Mouse (Mus musculus) testis, postnatal 10 days (tissue): ENCODE results near the gene Sgip1.

Source experiments
- DNase-seq: peaks from one replicate; pipeline ENCODE4 v3.0.0; 2021; ENCODE audit warnings: low spot score

The Sgip1 gene

DNA sequence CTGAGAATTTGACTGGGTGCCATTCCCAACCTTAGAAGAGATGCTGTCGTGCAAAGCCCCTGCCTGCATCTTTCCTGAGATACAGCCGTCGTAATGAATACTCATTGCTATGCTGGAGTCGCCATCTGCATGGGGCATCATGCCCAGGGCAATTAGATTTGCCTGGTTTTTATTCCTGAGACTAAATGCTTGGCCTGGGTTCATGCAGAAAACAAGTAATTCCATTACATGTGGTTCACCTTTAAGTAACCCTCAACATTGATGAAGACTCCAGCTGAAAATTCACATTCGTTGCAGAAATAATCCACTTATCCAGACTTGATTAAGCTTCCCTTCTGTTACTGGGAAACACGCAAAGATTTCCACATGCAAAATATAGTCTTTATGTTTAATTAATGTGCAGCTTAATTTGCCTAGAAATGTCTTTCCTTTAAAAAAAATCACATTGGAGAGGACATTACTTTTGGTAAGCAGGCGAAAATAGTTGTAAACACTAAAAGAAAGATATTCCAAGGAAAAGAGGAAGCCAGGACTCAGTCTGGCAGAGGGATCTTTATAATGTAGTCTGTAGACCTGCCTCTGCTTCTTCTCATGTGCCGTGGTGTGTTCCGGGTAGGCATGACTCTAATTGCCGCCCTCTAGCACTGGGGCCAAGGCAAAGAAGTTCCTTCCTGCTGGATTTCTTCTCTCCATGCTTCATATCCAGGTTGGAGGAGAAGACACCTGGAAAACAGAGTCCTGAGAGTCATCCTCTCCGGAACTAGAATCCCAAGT, 100.0 kb downstream of the Sgip1 start:
- DNase-seq: no peak

DNA sequence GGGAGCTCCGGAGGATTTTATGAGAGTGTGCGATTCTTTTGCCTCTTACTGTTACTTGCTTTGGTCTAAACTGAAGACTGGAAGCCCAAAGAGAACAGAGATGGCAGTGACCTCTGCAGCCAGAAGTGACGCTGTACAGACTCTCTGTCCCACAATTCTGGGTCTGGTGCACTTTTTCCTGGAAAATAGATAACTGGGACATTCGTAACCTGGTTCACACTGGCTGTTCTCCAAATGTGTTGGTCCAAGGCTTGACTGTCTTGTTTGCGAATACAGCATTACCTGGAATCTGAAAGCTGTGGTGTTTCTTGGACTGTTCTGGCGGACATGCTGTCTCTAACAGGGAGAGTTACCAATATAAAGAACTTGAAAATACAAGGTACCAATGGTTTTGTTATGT, 109.4 kb downstream of the Sgip1 start:
- DNase-seq: no peak

DNA sequence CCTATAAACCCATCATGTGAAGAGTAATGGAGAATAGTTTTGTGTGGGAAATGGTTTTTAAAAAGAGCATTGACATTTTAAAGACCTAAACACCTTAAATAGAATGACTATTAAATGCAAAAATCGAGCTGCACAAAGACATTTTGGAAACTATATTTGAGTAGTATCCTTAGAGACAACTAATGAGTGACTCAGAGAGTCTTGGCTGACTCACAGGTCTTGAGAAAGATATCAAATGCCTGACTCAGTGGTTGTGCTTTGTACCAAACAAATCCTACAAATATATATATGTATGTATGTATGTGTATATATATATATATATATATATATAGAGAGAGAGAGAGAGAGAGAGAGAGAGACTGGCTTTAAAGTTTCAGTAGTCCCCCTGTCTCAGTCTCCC, 110.1 kb downstream of the Sgip1 start:
- no peak for DNase-seq

DNA sequence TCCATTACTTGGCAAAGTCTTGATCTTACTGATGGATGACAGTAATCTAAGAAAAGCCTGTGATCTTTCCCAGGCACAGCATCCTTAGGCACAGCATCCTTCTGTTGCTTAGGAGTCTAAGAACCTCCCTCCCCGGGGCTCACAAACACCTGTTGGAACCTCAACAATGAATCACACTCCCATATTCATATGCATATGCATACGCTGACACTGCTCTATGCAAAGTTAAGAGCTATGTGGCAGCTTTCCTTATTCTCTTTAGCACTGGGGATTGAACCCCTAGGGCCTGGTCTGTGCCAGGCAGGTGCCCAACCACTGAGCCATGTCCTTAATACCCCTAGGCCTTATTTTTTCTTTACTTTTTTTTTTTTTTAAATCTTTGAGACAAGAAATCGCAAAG, 111.2 kb downstream of the Sgip1 start:
- DNase-seq: no peak

DNA sequence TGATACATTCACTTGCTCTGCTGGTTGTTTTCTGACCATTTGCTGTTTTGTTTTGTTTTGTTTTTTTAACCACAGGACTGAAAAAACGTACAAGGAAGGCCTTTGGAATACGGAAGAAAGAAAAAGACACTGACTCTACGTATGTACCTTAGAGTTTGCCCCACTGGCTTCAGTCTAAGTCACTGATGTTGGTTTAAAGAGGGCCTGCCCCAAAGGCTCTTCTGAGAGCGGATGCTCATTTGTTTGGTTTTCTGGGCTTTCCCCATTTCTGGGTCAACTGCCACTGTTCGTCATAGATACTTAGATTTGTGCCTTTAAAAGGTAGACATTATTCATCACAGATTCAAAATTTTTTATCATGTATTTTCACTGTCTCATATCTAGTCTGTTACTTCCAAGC, 111.7 kb downstream of the Sgip1 start:
- no peak for DNase-seq

DNA sequence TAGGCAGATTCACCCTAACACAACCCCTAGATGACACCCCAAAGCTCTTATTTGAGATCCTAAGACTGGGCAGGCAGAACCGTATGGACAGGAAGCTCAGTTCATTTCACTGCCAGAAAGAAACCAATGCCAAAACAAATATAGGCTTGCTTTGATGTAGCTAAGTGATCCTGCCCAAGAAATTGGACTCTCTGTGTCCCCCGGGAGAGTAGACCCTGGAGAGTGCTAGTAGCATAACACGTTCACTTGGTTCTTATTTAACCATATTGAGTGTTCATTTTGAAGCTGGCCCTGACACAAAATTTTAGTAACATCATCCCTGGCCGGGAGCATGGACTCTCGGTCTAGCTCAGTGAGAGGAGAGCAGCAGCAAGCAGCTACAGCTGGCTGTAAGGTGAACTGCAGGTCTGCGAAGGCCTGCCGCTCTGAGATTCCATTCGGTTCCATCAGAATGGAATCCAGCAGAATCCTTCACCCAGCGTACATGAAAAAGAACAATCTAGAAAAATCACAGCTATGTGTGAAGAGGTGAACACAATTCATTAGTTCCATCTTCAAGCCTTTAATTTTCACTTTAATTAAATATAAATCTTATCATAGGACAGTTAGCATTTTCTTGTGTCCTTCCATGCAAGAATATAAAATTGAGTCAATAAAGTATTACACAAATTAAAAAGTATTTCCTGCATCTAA, 112.4 kb downstream of the Sgip1 start:
- DNase-seq: no peak

DNA sequence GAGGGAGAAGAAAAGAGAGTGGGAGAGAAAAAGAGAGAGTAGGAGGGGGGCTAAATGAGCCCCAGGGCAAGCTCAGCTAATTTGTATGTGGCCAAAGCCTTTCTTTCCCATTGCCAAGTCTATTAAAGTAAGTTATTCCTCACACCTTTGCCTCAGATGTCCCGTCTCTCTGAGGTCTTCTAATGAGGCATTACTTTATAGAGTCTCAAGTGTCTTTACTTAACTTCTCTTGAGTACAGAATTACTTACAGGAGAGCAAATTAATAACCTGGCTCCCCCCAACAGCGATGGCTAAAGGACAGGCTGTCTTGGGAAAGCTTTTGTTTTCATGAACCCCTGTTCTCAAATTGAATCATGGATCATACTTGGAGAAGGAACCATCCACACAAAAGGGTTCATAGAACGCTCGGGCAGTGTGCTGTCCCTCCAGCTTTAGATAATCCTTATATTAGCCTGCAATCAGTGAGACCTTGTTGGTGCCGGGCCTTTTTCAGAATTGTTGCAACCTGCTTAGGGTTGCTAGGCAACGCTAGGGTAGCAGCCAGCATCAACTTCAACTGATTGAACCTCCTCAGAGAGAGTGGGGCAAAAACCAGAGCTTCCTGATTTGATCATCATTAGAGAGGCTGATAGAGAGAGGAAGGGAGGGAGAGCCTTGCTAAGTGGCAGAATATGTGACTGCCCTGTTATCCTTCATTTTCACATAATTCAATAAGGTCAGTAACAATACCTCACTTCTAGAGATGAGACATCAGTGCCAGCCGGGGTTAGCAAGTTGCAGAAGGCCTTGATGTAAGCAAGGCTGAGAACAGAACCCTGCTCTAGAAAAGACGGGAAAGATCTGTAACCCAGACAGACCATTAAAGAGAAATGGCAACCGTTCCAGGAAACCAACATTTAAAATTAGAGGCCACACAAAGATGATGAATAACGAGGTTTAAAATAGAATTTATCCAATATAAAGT, 114.1 kb downstream of the Sgip1 start:
- no peak for DNase-seq

DNA sequence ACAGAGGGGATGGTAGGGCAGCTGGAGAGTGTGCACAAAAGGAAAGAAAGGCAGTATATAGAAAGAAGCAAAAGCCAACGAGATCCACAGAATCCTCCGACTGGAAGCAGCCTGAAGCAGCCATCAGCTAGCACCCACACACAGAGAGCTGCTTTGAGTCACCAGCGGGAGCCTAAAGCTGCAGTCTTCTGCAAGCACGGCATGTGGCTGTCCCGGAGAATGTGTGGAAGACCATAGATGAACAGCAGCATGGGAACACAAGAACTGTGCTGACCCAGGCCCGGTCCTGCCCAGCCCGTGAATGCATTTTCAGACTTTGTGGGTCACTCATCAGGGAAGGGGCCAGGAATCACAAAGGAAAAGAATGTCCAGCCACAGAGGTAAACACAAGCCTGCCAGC, 115.0 kb downstream of the Sgip1 start:
- no peak for DNase-seq

DNA sequence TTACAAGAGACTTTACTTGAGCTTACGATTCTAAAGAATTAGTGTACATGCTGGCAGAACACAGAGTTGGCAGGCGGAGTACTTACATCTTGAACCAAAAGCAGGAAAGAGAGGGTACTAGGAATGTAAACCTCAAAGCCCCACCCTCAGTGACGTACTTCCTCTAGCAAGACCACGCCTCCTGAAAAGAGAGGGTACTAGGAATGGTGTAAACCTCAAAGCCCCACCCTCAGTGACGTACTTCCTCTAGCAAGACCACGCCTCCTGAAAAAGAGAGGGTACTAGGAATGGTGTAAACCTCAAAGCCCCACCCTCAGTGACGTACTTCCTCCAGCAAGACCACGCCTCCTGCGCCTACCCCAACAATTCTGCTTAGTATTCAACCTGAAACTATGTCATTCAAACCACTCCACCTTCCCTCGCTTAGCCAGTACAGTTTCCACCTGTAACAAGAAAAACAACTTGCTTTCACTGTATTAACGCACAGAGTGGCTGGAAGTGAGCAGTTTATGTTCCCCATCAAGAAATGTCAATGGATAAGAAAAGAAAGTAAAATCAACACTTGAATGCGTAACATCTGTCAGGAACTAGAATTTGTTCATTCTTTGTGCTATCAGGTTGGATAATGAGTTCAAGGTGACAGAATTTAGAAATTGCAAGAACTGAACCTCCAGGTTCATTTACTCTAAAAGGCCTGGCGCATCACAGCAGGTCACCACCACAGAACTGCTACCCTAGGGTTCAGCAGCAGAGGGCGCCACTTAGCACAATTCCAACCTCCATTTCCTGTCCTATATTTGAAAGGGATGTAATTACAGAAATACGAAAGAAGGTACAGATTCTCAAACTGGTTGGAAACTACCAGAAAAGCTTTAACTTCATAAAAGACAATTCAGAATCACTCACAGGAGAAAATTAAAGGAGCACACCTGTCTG, 118.4 kb downstream of the Sgip1 start:
- DNase-seq: peak; percentile 60

DNA sequence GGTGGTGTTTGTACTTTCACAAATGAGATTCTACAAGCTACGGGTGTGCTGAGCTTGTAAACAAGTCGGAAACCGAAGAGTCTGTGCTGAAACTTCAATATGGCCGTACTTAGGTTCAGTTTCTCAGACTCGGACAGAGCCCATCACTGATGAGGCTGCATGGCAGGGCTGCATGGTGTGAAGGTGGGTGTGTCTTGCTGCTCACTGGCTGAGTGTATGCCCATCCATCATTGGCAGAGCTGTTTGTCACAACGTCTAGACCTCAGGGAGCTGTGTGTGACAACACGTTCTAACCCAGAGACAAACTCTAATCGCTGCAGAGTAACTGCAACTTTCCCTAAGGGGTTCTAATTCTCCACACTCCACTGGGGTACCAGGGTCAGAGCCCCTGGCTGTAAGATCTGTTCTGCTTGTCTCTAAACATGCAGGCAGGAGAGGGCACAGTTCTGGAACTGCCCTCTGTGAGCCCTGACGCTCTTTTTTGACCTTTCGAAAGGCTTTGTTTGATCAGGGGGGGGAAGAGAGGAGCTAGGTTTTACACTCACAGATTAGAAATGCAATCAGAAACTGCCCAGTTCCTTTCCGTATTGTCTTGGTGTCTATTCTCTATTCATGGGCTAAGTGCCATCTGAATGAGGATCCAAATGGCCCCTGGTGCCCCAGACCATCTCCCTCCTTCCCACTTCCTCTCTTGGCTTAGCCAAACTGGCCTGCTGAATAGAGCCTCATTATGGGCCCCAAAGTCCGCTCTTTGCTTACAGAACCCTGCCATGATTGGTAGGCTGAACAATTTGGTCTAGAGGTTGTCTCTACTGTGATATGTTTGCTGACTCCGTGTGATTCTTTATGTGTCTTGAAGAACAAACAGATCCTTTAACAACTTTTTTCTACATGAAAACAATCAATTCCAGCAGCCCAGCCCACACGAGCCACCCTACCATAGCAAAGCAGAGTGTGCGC, 121.9 kb downstream of the Sgip1 start:
- no peak for DNase-seq

DNA sequence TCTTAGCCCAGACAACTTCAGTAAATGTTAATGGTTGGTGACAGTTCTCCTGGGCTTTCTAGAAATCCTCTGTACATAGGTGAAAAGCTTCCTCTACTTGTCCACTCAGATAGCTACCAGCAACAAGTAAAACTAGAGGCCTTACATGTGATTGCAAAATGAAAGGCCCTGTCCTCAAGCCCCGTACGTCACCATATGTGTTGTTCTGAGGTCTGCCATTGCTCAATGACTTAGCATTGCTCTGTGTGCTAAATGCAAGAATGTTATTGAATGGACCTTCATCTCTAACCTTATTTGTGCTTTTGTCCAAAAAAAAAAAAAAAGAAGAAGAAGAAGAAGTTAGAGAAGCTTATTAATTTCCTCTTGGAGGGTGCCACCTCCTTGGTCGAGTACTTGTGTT, 125.4 kb downstream of the Sgip1 start:
- DNase-seq: no peak

DNA sequence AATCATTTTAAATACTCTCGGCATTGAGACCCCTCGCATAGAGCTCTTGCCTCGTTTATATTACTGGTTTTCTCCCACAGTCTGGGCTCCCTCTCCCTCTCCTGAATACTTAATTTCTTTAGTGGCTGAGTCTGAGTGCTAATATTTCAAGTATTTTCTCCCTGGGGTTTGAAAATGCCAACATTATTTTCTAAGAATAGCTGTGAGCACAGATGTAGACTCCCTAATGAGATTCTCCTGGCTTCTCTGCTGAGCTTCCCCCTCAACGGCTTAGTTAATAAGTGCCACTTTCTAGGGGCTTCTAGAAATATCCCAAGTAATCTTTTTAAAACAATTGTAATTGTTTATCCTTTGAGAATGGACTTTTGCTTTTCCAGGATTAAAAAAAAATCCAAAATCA, 130.2 kb downstream of the Sgip1 start:
- no peak for DNase-seq

DNA sequence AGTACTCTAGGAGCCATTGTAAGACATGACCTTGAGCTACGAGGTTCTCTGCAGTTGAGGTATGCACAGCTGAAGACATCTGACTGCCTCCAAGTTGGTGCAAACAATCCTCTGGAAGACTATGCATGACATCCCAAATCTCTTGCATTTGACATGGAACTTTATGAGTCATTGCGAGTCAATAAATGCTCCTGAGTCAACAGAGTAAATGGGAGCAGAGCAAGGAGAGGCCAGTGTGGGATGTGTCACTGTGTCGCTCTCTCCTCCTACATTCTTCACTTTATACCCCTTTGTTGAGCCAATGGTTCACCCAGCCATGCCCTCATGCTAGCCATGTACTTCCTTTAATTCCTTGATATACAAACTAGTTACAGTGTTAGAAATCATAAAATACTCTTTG, 142.0 kb downstream of the Sgip1 start:
- no peak for DNase-seq

DNA sequence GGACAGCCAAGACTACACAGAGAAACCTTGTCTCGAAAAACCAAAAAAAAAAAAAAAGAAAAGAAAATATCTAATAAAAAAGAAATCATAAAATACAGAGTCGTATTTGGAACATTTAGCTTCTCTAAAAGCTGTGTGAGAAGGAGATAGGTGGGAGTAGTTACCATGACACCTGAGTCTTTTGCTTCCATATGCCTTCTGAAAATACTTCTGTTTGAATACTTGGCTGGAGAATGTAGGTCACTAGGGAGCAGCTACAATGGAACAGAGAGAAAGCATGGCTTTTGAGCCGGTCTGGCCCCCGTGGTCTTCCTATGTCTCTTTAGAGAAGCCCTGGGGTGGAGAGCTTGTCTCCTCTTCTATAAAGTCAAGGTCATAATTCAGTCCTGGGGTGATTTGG, 143.1 kb downstream of the Sgip1 start:
- DNase-seq: no peak

DNA sequence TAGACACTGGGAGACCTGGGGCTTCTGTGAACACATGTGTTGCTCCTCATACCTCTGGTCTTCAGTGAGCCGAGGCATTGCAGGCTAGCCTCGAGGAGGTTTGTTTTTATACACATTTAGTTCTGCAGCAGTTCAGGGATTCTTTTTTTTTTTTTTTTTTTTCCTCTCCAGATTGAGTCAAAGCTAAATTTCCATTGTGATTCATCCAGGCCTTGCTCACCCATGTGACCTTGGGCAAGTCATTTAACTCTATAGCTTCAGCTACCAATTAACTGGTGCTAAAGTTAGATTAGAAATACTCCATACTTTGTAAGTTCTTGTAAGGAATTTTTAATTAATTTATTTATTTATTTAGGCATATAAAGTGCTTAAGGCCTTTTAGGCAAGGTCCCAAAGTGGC, 145.4 kb downstream of the Sgip1 start:
- DNase-seq: no peak

DNA sequence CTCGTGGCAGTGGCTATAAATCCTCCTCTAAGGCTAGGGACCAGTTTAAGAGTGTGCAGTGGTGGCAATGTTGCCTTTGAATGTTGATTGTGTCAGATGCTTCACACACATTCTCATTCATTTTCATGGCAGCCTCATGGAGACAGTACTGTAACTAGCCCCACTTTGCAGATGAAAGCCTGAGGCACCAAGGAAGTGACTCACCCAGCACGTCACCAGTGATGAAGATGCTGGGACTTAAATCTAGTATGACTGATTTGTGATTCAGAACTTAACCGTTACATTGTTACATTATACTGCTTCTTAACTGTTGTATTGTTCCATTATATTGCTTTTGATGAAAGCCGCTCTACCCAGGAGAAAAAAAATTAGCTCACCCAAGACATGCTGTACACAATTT, 145.8 kb downstream of the Sgip1 start:
- no peak for DNase-seq

DNA sequence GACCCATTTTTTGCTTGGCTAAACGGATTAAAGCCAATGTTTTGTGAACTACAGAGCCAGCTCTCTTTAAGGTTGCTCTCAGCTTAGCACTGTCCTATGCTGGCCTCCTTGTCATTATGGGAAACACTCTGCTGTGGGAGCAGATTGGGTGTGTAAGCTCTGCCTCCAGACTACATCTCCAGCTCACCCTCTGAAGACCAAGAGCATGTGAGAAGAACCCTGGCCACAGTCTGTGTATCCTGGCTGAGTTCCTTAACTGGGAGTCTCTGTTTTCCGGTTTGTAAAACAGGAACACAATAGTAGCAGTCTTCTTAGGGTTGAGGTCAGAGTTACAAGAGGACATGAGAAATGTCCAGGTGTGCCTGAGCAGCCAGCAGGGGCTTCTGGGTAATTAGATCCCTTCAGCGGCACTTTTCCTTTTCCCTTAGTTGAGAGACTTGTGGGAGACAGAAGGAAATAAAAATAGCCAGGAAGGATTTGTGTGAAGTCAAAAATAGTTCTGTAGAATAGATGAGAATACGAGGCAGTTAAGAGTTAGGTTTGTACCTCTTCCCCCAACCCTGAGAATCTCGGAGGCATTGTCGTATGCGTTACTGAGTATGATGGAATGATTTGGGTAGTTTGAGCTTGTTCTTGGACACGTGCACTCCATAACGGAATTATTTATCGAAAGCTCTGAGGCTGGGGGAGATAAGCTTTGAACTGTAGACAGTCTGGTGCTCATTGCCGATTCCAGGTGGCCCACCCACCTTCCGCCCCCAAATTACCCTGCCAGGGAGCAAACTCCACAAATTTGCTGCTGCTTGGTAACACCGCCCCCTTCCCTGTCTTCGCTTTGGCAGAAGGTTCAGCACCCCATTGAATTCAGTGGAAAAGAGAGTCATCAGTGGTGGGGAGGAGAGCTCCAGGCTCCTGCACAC, 146.9 kb downstream of the Sgip1 start:
- no peak for DNase-seq

DNA sequence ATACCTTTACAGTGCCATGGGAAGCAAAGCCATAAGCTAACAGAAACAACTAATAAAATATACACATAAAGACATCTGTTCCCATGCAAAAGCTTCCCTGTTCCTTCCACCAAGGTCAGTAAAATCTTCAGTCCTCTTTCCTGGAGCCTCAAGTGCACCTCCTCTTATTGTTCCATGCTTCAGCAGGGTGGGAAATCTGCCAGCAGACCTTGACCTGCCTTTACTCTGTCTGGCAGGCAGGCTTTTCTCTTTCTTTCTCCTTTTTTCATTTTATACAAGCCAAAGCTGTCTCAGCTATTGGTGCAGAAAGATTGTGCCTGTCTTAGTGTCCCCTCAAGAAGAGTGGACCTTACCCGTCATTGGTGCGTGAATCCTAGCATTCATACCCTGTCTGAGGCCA, 154.8 kb downstream of the Sgip1 start:
- DNase-seq: no peak

DNA sequence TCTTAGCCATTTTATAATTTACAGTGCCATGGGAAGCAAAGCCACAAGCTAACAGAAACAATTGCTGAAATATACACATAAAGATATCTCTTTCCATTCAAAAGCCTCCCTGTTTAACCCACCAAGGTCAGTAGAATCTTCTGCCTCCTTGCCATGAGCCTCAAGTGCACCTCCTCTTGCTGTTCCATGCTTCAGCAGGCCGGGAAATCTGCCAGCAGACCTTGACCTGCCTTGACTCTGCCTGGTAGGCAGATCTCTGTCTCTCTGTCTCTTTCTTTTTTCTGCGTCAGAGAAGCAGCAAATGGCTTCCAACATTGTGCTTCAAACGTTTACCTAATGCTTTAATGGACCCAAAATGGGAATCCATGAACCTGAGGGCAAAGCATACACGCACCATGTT, 157.9 kb downstream of the Sgip1 start:
- DNase-seq: peak; percentile 58
